Mouse (Mus musculus) forebrain, embryonic 11.5 days (tissue): Measurements from ENCODE around the gene Gpx8. TPM values are rescaled to one million over a fixed set of nuclear protein-coding genes. Genes with fewer than 3 reads are reported as not detected.

Experiments
- ATAC-seq: fragments of 200-750 bp; cut with Nextera tagmentation; replicated peaks from 2 replicates; pipeline ENCODE4 v1.8.0; 2017; ENCODE audit warnings: moderate TSS enrichment; ENCODE audit not compliant: low FRiP score
- DNase-seq: peaks from one replicate; pipeline ENCODE4 v3.0.0-alpha.2; 2017; ENCODE audit warnings: low spot score
- H3K27ac ChIP-seq: fragments of 300-500 bp; sonication (generic); 2 replicates; pipeline ENCODE4 v1.5.1; 2014; ENCODE audit warnings: low read depth, low read length
- H3K27me3 ChIP-seq: fragments of 300-500 bp; sonication (generic); 2 replicates; pipeline ENCODE4 v1.6.1; 2014; ENCODE audit warnings: mild to moderate bottlenecking, low read length, mixed read lengths; ENCODE audit not compliant: control insufficient read depth, insufficient read depth
- H3K36me3 ChIP-seq: fragments of 300-500 bp; sonication (generic); 2 replicates; pipeline ENCODE4 v1.6.1; 2014; ENCODE audit warnings: mild to moderate bottlenecking, low read length, moderate library complexity, mixed read lengths; ENCODE audit not compliant: control insufficient read depth, insufficient read depth
- H3K4me1 ChIP-seq: fragments of 300-500 bp; sonication (generic); replicated peaks from 2 replicates; pipeline ENCODE4 v1.6.1; 2014; ENCODE audit warnings: low read length, mixed read lengths; ENCODE audit not compliant: control insufficient read depth, insufficient read depth
- H3K4me2 ChIP-seq: fragments of 300-500 bp; sonication (generic); 2 replicates; pipeline ENCODE4 v1.6.1; 2014; ENCODE audit warnings: low read depth, mild to moderate bottlenecking, low read length, moderate library complexity, mixed read lengths; ENCODE audit not compliant: severe bottlenecking
- H3K4me3 ChIP-seq: fragments of 300-500 bp; sonication (generic); 2 replicates; pipeline ENCODE4 v1.5.1; 2014; ENCODE audit warnings: low read depth, low read length
- H3K9ac ChIP-seq: fragments of 300-500 bp; sonication (generic); 2 replicates; pipeline ENCODE4 v1.6.1; 2014; ENCODE audit warnings: low read length
- H3K9me3 ChIP-seq: fragments of 300-500 bp; sonication (generic); 2 replicates; pipeline ENCODE4 v1.6.1; 2016; ENCODE audit warnings: low read length, mixed read lengths; ENCODE audit not compliant: control insufficient read depth
- WGBS: fragments of 180-500 bp; shearing (Covaris S2); extraction: QIAGEN DNeasy Blood & Tissue Kit; methylation state at CpG from one replicate; pipeline ENCODE4 v1.1.7; 2014; 5-methylcytosine and 5-hydroxymethylcytosine counted together
- polyA plus RNA-seq: library from polyadenylated mRNA; unstranded; fragments of >200 nt; fragmentation: Nextera tagmentation; extraction: Ambion mirVana; gene quantifications from 2 replicates; pipeline ENCODE4 v1.2.1, GENCODE M21; 2014

The Gpx8 gene
- polyA plus RNA-seq, 1 experiment from 2014 or later, result 92.9 TPM

GRCm38 (mm10) chr13:113012683-113013082 lies 33.5 kb downstream of the Gpx8 start:
- Histone ChIP-seq H3K27me3 (no peaks in the 10 kb centered on the region), H3K36me3 (no peaks in the 10 kb centered on the region), H3K4me3 (no peak overlapping the region), H3K9me3 (no peaks in the 10 kb centered on the region), H3K9ac (no peak overlapping the region), H3K27ac (no peak overlapping the region), H3K4me1 (no peaks in the 10 kb centered on the region), H3K4me2 (no peak overlapping the region)
- ATAC-seq (no peak), DNase-seq (no peak)
- 86% methylated on average over 6 of the region's 6 CpGs for WGBS

GRCm38 (mm10) chr13:113000576-113001318 lies 45.5 kb downstream of the Gpx8 start:
- Histone ChIP-seq H3K4me1 (no peaks in the 10 kb centered on the region), H3K9me3 (no peaks in the 10 kb centered on the region), H3K36me3 (no peaks in the 10 kb centered on the region), H3K4me2 (no peak overlapping the region), H3K27ac (no peak overlapping the region), H3K9ac (no peak overlapping the region), H3K4me3 (no peak overlapping the region), H3K27me3 (peaks cover 45% of the 10 kb centered on the region)
- ATAC-seq, result no peak
- 73% methylated on average over 9 of the region's 9 CpGs for WGBS
- no peak for DNase-seq

GRCm38 (mm10) chr13:113000090-113000489 lies 46.1 kb downstream of the Gpx8 start:
- no peak overlapping the region for H3K27ac ChIP-seq
- H3K9ac ChIP-seq, result no peak overlapping the region
- no peaks in the 10 kb centered on the region for H3K4me1 ChIP-seq
- H3K27me3 ChIP-seq, result peaks cover 51% of the 10 kb centered on the region
- no peak overlapping the region for H3K4me2 ChIP-seq
- H3K9me3 ChIP-seq, result no peaks in the 10 kb centered on the region
- no peaks in the 10 kb centered on the region for H3K36me3 ChIP-seq
- WGBS, result 77% methylated on average over 3 of the region's 3 CpGs
- no peak for DNase-seq
- H3K4me3 ChIP-seq, result no peak overlapping the region
- ATAC-seq, result no peak

- Histone ChIP-seq H3K9me3 (no peaks in the 10 kb centered on the region), H3K9ac (peak overlapping the region; percentile 42), H3K4me3 (peak overlapping the region; percentile 32), H3K4me1 (peaks cover 6% of the 10 kb centered on the region), H3K27me3 (peaks cover 66% of the 10 kb centered on the region), H3K36me3 (no peaks in the 10 kb centered on the region), H3K4me2 (peak overlapping the region; percentile 63), H3K27ac (no peak overlapping the region)
- peak; percentile 20; the same call in 1 of the 2 replicates for ATAC-seq
- under 1% methylated on average over 46 of the region's 46 CpGs for WGBS
- DNase-seq, result peak; percentile 66
These were observed 47.6 kb downstream of the Gpx8 start for GRCm38 (mm10) chr13:112998427-112999201.

GRCm38 (mm10) chr13:112997369-112997768 lies 48.8 kb downstream of the Gpx8 start:
- Histone ChIP-seq H3K4me3 (no peak overlapping the region), H3K4me1 (peaks cover 9% of the 10 kb centered on the region), H3K27me3 (peaks cover 77% of the 10 kb centered on the region), H3K4me2 (no peak overlapping the region), H3K27ac (no peak overlapping the region), H3K36me3 (no peaks in the 10 kb centered on the region), H3K9ac (no peak overlapping the region), H3K9me3 (no peaks in the 10 kb centered on the region)
- no peak for DNase-seq
- 61% methylated on average over 6 of the region's 6 CpGs for WGBS
- no peak for ATAC-seq

- Histone ChIP-seq H3K27ac (no peak overlapping the region), H3K9me3 (no peaks in the 10 kb centered on the region), H3K4me2 (no peak overlapping the region), H3K4me3 (no peak overlapping the region), H3K36me3 (no peaks in the 10 kb centered on the region), H3K27me3 (peaks cover 82% of the 10 kb centered on the region), H3K4me1 (peaks cover 9% of the 10 kb centered on the region), H3K9ac (no peak overlapping the region)
- DNase-seq (no peak), ATAC-seq (no peak)
- 56% methylated on average over 4 of the region's 4 CpGs for WGBS
These were observed 49.8 kb downstream of the Gpx8 start for GRCm38 (mm10) chr13:112996407-112996806.

GRCm38 (mm10) chr13:112994191-112994590 lies 52.0 kb downstream of the Gpx8 start:
- Histone ChIP-seq H3K27me3 (peaks cover 90% of the 10 kb centered on the region), H3K4me2 (peak overlapping the region; percentile 84), H3K27ac (no peak overlapping the region), H3K9me3 (no peaks in the 10 kb centered on the region), H3K36me3 (no peaks in the 10 kb centered on the region), H3K4me3 (peak overlapping the region; percentile 36), H3K9ac (no peak overlapping the region), H3K4me1 (peaks cover 9% of the 10 kb centered on the region)
- peak; percentile 57 for ATAC-seq
- peak; percentile 81 for DNase-seq
- 1% methylated on average over 25 of the region's 25 CpGs for WGBS

- Histone ChIP-seq H3K4me1 (peaks cover 12% of the 10 kb centered on the region), H3K27ac (no peak within 1 kb of the TSS), H3K36me3 (no peaks in the 10 kb centered on the region), H3K4me3 (peak within 1 kb of the TSS; percentile 36), H3K9ac (0 out of 2 replicates have a peak within 1 kb of the TSS, but pooled peaks have one; percentile 16), H3K27me3 (peaks cover 90% of the 10 kb centered on the region), H3K9me3 (no peaks in the 10 kb centered on the region), H3K4me2 (peak within 1 kb of the TSS; percentile 84)
- peak; percentile 75 for DNase-seq
- under 1% methylated on average over 63 of the region's 63 CpGs for WGBS
- peak; percentile 60 for ATAC-seq
These were observed 52.6 kb downstream of the Gpx8 start, which contains the start of gene Mcidas for GRCm38 (mm10) chr13:112993531-112994152. Gene Mcidas (plus strand): TSS chr13:112993845.
